Mouse (Mus musculus): ENCODE measurements around the gene Taf11.
A peak's percentile ranks its signal among the peaks of the same experiment; 100 is the strongest.

The Taf11 gene

GRCm38 (mm10) chr17:27909622-27910500, at the start of gene Taf11:
TSS of gene Taf11 (minus strand) at chr17:27909844.
- peak in 1 of 2 experiments; percentile 48 for DNase-seq (ENCODE audit: low spot score in 2 of 2)

DNA sequence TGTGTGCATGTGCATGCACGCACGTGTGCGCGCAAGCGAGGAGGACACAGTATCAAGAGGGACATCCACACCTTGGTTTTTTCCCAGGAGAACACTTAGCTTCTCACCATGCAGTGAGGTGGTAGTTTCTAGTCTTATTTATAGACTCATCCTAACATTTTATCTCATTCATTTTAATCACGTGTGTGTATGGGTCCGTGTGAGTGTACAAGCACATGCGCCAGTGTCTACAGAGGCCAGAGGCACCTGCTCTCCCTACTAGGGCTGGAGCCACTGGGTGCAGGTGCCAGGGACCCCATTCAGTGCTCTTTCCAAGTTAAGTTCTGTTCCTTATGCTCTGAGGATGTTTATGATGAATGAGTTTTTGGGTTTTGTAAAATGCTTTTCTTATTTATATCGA, 48.0 kb upstream of the Taf11 start:
- no peak for DNase-seq (ENCODE audit: low spot score in 2 of 2)

DNA sequence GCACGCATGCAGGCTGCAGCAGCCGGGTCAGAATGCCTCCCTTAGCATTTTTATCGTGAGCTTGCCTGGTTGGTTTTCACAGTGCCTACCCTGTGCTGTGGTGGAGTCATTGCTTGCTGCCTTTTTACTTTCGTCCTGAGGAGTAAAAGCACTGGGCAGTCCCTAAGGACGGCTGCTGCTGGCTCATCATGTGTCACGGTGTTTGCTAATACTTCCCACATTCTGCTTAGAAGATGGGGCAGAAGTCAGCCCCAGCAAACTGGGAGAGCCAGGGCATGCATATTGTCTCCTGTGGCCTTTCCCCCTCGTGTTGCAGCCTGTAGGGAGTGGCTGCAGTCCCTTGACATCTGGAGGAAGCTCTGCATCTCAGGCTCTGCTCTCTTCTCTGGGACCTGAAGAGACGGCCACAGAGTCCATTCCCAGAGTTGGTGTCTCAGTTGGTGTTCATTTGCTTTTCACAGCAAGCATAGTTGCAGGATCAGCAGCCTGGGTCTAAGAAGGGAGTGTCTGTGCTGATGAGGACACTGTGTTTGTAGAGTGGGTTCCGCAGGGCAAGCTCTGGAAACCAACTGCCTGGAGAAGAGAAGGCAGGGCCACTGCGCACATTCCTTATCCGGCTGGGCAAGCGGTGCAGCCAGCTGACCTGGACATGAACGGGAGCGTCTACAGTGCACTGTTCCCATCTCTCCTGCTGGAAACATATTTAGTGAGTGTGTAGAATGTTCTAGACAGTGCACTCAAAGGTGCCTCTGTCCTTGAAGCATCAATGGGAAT, 45.2 kb upstream of the Taf11 start:
- no peak for DNase-seq (ENCODE audit: low spot score in 2 of 2)

- no peak for DNase-seq (ENCODE audit: low spot score in 2 of 2)
Measured at GRCm38 (mm10) chr17:27953136-27953535, 43.5 kb upstream of the Taf11 start.

DNA sequence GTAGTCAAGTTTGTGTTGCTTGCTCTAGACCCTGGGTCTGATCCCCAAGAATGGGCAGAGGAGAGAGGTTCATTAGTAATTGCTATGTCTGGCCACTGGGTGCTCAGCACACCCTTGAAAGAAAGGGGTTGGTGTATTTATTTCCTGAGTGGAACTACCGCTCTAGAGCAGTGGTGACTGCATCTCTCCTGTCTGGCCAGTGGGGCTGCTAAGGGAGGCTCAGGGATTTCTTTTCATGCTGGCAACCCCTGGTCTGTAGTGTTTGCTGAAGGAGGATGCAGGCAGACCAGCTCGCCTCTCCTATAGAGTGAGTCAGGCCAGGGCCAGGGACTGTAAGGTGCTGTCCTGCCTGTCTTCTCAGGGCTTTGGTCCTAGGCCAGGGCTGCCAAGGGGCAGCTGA, 37.5 kb upstream of the Taf11 start:
- no peak for DNase-seq (ENCODE audit: low spot score in 2 of 2)

DNA sequence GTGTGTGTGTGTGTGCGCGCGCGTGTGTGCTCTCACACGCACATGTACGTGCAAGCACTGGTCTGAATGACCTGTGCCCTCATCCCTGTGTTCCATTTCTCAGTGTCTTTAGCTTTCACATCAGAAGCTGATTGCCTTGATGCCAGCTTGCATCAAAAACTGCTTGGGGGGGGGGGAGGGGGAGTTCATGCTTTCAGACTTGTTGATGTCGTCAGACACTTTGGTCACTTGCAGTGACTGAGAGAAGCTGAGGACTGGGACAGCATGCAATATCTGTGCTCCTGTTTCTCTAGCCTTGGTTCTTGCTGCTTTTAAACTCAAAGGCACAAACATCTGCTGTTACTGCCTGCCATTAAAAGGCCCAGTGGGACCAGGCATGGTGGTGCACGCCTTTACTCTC, 36.7 kb upstream of the Taf11 start:
- no peak for DNase-seq (ENCODE audit: low spot score in 2 of 2)

DNA sequence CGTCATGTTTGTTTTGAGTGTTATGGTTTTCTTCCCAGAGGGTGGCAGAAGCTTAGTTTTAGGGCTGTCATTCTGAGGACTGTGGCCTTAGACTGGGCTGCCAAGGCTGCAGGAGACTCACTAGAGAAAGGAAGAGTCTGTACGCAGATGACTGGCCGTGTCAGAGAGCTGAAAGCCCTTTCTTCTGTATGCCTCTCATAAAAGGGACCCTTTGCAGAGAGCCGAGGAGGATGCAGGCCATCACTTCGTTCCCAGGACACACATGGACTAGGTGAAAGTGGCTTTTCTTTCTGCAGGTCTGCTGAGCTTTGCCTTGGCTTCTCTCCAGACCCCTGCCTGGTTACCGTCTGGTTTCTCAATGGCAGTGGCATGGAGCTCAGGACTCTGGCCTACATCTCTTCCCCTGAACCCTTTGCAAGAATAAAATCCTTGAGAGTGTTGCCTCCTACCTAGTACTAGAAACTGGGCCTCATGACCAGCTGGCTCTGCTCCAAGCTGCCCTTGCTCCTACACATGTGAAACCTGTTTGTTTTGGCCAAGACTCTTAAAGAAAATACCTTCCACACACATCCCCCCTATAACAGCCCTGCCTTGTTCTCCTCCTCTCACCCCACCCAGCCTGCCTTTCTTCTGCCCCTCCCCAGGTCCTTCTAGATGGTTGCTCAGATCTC, 36.0 kb upstream of the Taf11 start:
- no peak for DNase-seq (ENCODE audit: low spot score in 2 of 2)

GRCm38 (mm10) chr17:27942131-27942530, 32.5 kb upstream of the Taf11 start:
- DNase-seq (ENCODE audit: low spot score in 2 of 2), result no peak

DNA sequence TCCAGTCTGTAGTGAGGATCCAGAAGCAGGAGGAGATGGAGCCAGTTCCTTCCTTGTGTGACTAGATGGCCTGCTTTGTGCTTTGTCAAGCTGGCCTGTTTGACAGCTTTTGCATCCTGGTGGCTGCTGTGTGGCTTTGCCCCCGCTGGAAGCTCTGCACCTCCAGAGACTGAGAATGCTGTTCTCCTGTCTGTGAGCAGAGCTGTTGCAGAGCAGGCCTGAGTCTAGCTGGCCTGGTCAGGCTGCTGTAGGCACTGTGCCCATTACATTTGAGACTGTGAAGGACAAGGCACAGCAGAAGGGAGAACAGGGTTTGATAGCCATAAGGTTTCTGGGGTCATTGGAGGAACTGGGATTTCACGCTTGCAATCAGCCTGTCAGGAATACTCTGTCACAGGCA, 32.1 kb upstream of the Taf11 start:
- DNase-seq (ENCODE audit: low spot score in 2 of 2), result no peak

GRCm38 (mm10) chr17:27941178-27941577, 31.5 kb upstream of the Taf11 start:
- no peak for DNase-seq (ENCODE audit: low spot score in 2 of 2)

GRCm38 (mm10) chr17:27940352-27940751, 30.7 kb upstream of the Taf11 start:
- DNase-seq (ENCODE audit: low spot score in 2 of 2), result no peak

DNA sequence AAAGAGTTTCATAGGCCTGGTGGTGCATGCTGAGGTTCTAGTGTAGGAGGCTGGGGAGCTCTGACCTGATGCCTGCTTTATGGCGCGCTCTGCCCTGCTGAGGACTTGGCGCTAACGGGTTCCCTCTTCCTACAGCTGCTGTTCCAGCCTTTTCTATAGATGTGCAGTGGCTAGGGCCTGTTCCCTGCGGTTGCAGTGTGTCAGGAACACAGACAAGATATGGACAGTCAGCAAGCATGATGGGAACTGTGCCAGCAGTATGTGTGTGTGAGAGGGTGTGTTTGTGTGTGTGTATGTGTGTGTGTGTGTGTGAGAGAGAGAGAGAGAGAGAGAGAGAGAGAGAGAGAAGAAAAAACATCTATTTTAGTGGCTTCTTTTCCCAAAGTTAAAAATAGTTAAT, 29.4 kb upstream of the Taf11 start:
- DNase-seq (ENCODE audit: low spot score in 2 of 2), result no peak

DNA sequence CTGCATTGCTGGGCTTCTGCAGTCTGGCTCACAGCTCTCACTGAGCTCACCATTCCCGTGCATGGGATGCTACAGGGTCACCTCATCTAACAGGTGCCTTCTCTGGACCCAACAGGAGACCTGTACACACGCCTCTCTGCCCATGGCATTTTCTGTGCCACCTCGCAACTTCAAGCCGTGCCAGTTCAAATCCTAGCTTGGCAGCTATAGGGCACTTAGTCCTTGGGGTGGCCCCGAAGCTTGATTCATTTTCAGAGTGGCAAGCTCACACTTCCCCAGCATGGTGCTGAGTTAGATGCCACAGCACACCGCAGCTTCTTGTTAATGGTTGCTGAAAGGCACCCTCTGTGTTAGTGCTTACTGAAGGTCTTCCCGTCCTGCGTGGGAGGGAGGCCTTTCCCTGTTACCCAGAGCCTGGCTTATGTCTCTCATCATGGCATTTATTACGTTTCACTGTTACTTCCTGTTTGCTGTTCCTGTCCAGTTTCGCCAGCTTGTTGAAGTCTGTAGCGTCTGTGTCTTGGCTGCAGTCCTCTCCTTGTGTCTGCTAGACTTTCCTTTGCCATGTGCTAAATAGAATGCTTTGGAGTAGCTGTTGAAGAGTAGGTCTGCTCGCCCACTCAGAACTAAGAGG, 28.6 kb upstream of the Taf11 start:
- DNase-seq (ENCODE audit: low spot score in 2 of 2), result no peak

DNA sequence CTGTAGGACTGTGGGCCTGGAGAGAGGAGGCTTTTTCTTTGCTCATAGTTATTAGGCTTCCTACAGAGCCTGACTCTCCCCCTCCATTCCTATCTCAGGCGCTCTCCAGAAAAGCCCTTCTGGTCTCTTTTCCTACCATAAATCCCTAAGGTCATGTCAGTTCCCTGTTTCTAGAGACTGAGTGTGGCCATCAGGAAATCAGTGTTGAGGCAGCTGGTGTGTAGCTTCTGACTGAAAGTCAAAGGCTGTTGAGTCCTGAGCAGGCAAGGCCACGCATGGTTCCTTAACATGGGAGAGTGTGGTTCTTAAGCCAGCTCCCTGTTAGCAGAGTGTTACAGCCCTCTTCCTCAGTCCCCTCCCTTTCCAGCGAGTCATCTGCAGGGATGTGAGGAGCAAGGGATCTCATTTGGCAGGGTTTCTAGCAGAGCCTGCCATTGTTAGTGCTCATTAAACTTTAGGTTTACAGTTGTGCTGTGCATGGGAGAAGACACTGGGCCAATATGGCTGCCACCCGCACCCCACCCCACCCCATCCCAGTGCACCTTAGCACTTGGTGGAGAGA, 27.5 kb upstream of the Taf11 start:
- no peak for DNase-seq (ENCODE audit: low spot score in 2 of 2)

DNA sequence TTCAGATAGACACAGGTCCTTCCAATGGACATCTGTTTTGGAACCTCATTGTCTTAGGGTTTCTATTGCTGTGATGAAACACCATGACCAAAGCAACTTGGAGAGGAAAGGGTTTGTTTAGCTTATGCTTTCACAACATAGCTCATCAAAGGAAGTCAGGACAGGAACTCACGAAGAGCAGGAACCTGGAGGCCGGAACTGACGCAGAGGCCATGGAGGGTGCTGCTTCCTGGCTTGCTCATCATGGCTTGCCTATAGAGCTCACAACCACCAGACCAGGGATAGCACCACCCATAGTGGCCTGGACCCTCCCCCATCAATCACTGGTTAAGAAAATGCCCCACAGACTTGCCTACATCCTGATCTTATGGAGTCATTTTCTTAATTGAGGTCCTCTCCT, 25.4 kb upstream of the Taf11 start:
- DNase-seq (ENCODE audit: low spot score in 2 of 2), result no peak

GRCm38 (mm10) chr17:27934136-27934910, 24.7 kb upstream of the Taf11 start:
- DNase-seq (ENCODE audit: low spot score in 2 of 2), result no peak

DNA sequence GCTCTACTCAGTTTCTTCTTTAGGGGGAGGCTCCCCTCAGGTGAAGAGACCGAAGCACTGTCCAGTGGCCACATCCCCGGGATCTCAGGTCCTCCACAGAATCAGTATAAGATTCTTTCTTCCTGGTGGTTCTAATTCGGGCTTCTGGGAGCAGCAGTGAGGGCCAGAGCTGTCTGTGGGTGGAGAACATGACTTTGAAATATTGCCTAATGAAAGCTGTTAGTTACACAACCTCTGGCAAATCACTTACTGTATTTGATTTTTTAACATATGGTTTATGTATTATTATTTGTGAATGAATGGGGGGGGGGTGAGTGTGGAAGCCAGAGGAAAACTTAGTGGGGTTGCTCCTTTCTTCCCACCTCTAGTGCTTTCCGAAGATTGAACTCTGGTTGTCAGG, 22.2 kb upstream of the Taf11 start:
- no peak for DNase-seq (ENCODE audit: low spot score in 2 of 2)

- no peak for DNase-seq (ENCODE audit: low spot score in 2 of 2)
Measured at GRCm38 (mm10) chr17:27930291-27930690, 20.6 kb upstream of the Taf11 start.

DNA sequence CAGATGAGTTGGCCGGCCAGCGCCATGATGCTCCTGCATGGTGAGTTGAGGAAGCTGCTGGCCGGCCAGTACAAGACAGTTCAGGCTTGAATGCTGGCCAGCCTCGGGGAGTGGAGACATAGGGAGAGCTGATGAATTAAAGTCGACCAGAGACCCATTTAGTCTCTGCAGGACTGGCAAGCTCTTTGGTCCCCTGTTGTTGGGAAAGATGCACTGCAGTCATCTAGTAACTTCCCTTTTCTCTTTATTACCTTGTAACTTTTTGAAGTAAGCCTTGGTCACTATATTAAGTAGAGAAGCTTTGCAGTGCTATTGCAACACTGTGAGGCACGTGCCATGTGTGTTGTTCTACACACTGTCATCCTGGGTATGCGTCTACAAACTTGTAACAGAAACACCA, 15.9 kb upstream of the Taf11 start:
- DNase-seq (ENCODE audit: low spot score in 2 of 2), result no peak

DNA sequence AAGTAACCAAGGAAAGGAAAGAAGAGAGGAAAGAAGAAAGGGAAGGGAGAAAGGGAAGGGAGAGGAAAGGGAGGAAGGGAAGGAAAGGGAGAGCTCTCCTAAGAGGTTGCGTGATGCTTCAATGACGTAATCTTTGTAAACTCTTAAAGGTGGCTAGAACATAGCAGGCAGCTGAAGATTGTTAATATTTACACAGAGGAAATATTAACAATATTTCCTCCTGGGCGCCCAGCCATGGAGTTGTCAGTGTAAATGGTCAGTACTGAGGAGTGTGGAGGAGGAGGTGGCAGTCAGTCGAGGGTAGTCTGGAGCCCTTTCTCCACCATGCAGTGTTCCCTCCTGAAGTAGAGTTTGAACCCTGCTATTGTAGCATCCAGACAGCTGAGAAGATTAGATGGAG, 15.4 kb upstream of the Taf11 start:
- DNase-seq (ENCODE audit: low spot score in 2 of 2), result no peak

DNA sequence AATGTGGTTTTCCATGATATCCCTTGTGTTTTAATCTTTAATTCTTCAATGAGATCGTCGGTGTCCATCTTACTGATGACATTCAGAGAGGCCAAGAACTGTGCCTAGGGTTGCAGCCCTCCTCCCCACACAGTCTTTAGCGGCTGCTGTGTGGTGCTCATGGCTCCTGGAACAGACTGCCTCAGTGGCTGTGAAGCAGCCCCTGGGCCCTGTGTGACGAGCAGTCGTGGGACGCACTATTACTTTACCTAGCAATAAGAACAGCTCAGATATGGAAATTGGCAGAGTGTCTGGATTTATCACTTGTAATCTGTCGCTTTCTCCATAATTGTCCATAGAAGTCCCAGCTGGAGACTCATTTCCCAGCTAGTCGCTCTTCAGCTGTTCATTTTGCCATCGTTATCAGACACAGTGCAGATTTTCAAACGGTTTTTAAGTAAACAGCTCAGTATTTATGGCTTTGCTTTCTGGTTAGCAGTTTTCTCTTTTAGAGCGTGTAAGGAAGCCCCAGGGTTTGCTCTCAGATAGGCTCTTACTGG, 12.6 kb upstream of the Taf11 start:
- no peak for DNase-seq (ENCODE audit: low spot score in 2 of 2)
